Mouse (Mus musculus): ENCODE data around the gene Casp6. TPM values are rescaled to one million over a fixed set of nuclear protein-coding genes. Genes with fewer than 3 reads are reported as not detected.

The Casp6 gene
- polyA plus RNA-seq, 1 experiment from 2014 or later = 132 TPM

GRCm38 (mm10) chr3:129879913-129880312, 21.3 kb upstream of the Casp6 start:
- Histone ChIP-seq H3K27me3 (replicated peaks; ENCODE audit: control insufficient read depth, insufficient read depth, low read length) (no peaks in the 10 kb centered on the region), H3K9me3 (ENCODE audit: control insufficient read depth) (no peaks in the 10 kb centered on the region), H3K4me3 (ENCODE audit: low read depth, low read length) (no peak overlapping the region), H3K36me3 (ENCODE audit: control insufficient read depth, insufficient read depth) (no peaks in the 10 kb centered on the region), H3K4me2 (replicated peaks; ENCODE audit: low read depth) (no peak overlapping the region), H3K9ac (ENCODE audit: low read depth, low read length) (no peak overlapping the region), H3K4me1 (replicated peaks; ENCODE audit: control insufficient read depth, insufficient read depth, low read length) (no peaks in the 10 kb centered on the region), H3K27ac (ENCODE audit: low read depth, low read length) (no peak overlapping the region)
- no peak for TF ChIP-seq CTCF (IDR thresholded peaks at IDR 0.05; ENCODE audit: low read depth)
- ATAC-seq = no peak
- 71% methylated on average over 2 of the region's 2 CpGs for WGBS

- TF ChIP-seq CTCF (IDR thresholded peaks at IDR 0.05; ENCODE audit: low read depth) = no peak
- WGBS = 63% methylated on average over 8 of the region's 8 CpGs
- Histone ChIP-seq H3K27me3 (replicated peaks; ENCODE audit: control insufficient read depth, insufficient read depth, low read length) (no peaks in the 10 kb centered on the region), H3K27ac (ENCODE audit: low read depth, low read length) (no peak overlapping the region), H3K9me3 (ENCODE audit: control insufficient read depth) (no peaks in the 10 kb centered on the region), H3K4me2 (replicated peaks; ENCODE audit: low read depth) (no peak overlapping the region), H3K4me3 (ENCODE audit: low read depth, low read length) (no peak overlapping the region), H3K4me1 (replicated peaks; ENCODE audit: control insufficient read depth, insufficient read depth, low read length) (no peaks in the 10 kb centered on the region), H3K9ac (ENCODE audit: low read depth, low read length) (no peak overlapping the region), H3K36me3 (ENCODE audit: control insufficient read depth, insufficient read depth) (no peaks in the 10 kb centered on the region)
- no peak for ATAC-seq
These were observed 20.2 kb upstream of the Casp6 start for GRCm38 (mm10) chr3:129880925-129881593.

GRCm38 (mm10) chr3:129885577-129885976, 15.6 kb upstream of the Casp6 start:
- no peak overlapping the region for H3K27ac ChIP-seq (ENCODE audit: low read depth, low read length)
- H3K4me2 ChIP-seq (replicated peaks; ENCODE audit: low read depth) = no peak overlapping the region
- WGBS = 40% methylated on average over 9 of the region's 9 CpGs
- no peaks in the 10 kb centered on the region for H3K9me3 ChIP-seq (ENCODE audit: control insufficient read depth)
- H3K9ac ChIP-seq (ENCODE audit: low read depth, low read length) = no peak overlapping the region
- H3K4me3 ChIP-seq (ENCODE audit: low read depth, low read length) = no peak overlapping the region
- H3K36me3 ChIP-seq (ENCODE audit: control insufficient read depth, insufficient read depth) = peaks cover 6% of the 10 kb centered on the region; the same call in 1 of the 2 replicates
- H3K4me1 ChIP-seq (replicated peaks; ENCODE audit: control insufficient read depth, insufficient read depth, low read length) = no peaks in the 10 kb centered on the region
- no peaks in the 10 kb centered on the region for H3K27me3 ChIP-seq (replicated peaks; ENCODE audit: control insufficient read depth, insufficient read depth, low read length)
- no peak for ATAC-seq
- TF ChIP-seq CTCF (IDR thresholded peaks at IDR 0.05; ENCODE audit: low read depth) = no peak

GRCm38 (mm10) chr3:129886430-129886829, 14.8 kb upstream of the Casp6 start:
- peak; percentile 57 for ATAC-seq
- Histone ChIP-seq H3K4me2 (replicated peaks; ENCODE audit: low read depth) (no peak overlapping the region), H3K9ac (ENCODE audit: low read depth, low read length) (no peak overlapping the region), H3K27ac (ENCODE audit: low read depth, low read length) (no peak overlapping the region), H3K4me1 (replicated peaks; ENCODE audit: control insufficient read depth, insufficient read depth, low read length) (no peaks in the 10 kb centered on the region), H3K27me3 (replicated peaks; ENCODE audit: control insufficient read depth, insufficient read depth, low read length) (no peaks in the 10 kb centered on the region), H3K36me3 (ENCODE audit: control insufficient read depth, insufficient read depth) (peaks cover 14% of the 10 kb centered on the region), H3K4me3 (ENCODE audit: low read depth, low read length) (no peak overlapping the region), H3K9me3 (ENCODE audit: control insufficient read depth) (no peaks in the 10 kb centered on the region)
- 39% methylated on average over 5 of the region's 5 CpGs for WGBS
- TF ChIP-seq CTCF (IDR thresholded peaks at IDR 0.05; ENCODE audit: low read depth) = no peak

- 39% methylated on average over 13 of the region's 13 CpGs for WGBS
- peak overlapping the region; percentile 22; the same call in 1 of the 2 replicates for H3K4me2 ChIP-seq (replicated peaks; ENCODE audit: low read depth)
- no peak for TF ChIP-seq CTCF (IDR thresholded peaks at IDR 0.05; ENCODE audit: low read depth)
These were observed 13.3 kb upstream of the Casp6 start for GRCm38 (mm10) chr3:129887779-129888517.

GRCm38 (mm10) chr3:129892003-129892402, 9.2 kb upstream of the Casp6 start:
- Histone ChIP-seq H3K27me3 (replicated peaks; ENCODE audit: control insufficient read depth, insufficient read depth, low read length) (no peaks in the 10 kb centered on the region), H3K27ac (ENCODE audit: low read depth, low read length) (no peak overlapping the region), H3K4me3 (ENCODE audit: low read depth, low read length) (no peak overlapping the region), H3K4me2 (replicated peaks; ENCODE audit: low read depth) (no peak overlapping the region), H3K4me1 (replicated peaks; ENCODE audit: control insufficient read depth, insufficient read depth, low read length) (no peaks in the 10 kb centered on the region), H3K36me3 (ENCODE audit: control insufficient read depth, insufficient read depth) (peaks cover 32% of the 10 kb centered on the region), H3K9me3 (ENCODE audit: control insufficient read depth) (no peaks in the 10 kb centered on the region), H3K9ac (ENCODE audit: low read depth, low read length) (no peak overlapping the region)
- no peak for ATAC-seq
- WGBS = 60% methylated on average over 5 of the region's 5 CpGs
- TF ChIP-seq CTCF (IDR thresholded peaks at IDR 0.05; ENCODE audit: low read depth) = no peak

More at GRCm38 (mm10) chr3:129887779-129888517, 13.3 kb upstream of the Casp6 start:
- H3K4me3 ChIP-seq (ENCODE audit: low read depth, low read length) = no peak overlapping the region
- peaks cover 18% of the 10 kb centered on the region for H3K36me3 ChIP-seq (ENCODE audit: control insufficient read depth, insufficient read depth)
- H3K27me3 ChIP-seq (replicated peaks; ENCODE audit: control insufficient read depth, insufficient read depth, low read length) = no peaks in the 10 kb centered on the region
- ATAC-seq = peak; percentile 46
- H3K9me3 ChIP-seq (ENCODE audit: control insufficient read depth) = no peaks in the 10 kb centered on the region
- no peaks in the 10 kb centered on the region for H3K4me1 ChIP-seq (replicated peaks; ENCODE audit: control insufficient read depth, insufficient read depth, low read length)
- no peak overlapping the region for H3K9ac ChIP-seq (ENCODE audit: low read depth, low read length)
- no peak overlapping the region for H3K27ac ChIP-seq (ENCODE audit: low read depth, low read length)

Data from intestine, postnatal 0 days (tissue).